Mouse (Mus musculus) adrenal gland, postnatal 25 days (tissue): ENCODE data around the gene Ston1. TPM values are rescaled to one million over a fixed set of nuclear protein-coding genes. Genes with fewer than 3 reads are reported as not detected.

Source experiments
- DNase-seq: peaks from one replicate; pipeline ENCODE4 v3.0.0; 2021; ENCODE audit warnings: mixed read lengths
- total RNA-seq: library from RNA; stranded (reverse); gene quantifications from 2 replicates; pipeline ENCODE4 v1.2.3, GENCODE M21; 2021

The Ston1 gene
- total RNA-seq, 1 experiment from 2014 or later = 26.0 TPM

DNA sequence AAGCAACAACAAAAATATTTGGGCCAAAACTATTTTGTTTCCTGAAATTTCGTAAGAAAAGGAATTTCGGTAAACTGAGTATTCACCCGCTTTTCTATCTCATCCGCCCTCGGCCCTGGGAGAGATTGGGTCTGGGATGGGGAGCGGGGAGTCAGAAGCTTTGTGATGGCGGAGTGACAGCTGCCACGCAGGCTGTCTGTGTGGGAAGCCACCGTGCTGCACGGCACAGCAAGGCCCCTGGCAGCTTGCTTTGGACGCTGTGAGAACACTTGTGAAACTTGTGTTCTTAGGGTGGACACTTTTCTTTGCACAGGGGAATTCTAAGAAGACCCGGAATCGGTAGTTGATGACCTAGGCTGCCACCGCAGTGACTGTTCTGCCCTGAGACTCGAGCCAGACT, 10.1 kb upstream of the Ston1 start:
- DNase-seq = no peak

DNA sequence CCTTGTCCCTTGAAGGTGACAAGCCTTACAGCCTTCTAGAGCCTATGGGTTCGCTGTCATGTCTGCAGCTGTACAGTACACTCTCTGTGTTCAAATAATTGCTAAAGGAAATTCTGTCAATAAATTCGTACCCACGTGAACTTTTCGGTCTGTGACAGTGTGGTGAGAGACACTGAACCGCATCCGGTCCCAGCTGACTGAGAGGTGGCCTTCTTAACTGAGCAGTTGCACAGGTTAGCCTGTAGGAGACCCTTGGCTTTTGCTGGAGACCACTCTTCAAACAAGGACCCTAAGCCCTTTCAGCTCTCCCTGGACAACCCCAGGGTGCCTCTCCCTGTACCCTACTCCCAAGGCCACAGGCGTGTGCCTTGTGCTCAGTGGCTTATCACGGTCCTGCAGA, 9.3 kb upstream of the Ston1 start:
- no peak for DNase-seq

DNA sequence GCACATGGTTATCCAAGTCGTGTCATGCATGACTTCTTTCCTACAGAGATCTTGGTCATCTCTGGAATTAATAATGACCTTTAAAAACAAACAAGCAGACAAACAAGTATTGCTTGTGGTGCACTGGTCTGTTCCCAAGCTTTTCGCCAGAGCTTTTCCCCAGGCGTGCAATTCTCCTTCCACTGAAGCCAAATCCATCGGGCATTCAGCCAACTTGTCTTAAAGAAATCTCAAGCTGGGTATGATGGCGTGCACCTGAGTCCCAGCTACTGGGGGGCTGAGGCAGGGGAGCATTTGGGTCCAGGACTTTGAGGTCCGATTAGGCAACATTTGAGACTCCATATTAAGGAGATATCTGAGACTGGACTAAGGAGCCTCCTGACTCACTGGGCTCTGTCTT, 7.2 kb upstream of the Ston1 start:
- DNase-seq = no peak

DNA sequence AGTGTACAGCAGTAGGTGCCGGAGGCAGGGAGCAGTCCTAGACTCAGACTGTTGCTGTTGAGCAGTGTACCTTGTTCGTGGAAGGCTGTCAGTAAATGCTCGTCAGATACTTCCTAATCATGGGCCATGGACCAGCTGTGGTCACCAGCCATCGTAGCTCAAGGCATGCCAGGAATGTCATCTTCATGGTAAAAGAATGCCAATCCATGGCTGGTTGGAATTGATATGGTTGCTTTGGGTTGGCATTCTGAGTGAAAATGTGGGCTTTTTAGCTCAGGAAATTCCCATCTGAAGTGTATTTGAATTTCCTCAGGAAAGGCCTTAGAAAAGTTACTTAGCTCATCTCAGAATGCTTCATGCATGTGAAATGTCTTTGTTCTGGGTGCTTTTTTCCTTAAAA, 2.4 kb upstream of the Ston1 start:
- no peak for DNase-seq

DNA sequence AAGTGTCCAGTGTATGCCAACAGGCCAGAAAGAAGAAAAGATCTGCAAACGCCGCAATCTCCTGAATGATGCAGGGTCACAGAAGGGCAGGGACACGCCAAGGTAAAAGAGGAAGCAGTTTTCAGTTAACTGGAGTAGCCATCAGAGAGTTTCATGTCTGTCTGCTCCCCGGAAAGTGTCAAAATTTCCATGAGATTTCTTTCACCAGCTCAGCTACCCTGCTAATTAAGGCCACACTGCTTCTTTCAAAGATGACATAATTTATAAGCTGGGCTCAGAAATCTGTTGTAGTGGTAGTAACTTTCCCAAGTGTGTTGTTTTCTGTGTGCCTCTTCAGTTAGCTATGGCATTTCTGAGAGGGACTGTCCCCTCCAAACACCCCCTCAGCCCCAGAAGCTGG, 1.4 kb upstream of the Ston1 start:
- no peak for DNase-seq

DNA sequence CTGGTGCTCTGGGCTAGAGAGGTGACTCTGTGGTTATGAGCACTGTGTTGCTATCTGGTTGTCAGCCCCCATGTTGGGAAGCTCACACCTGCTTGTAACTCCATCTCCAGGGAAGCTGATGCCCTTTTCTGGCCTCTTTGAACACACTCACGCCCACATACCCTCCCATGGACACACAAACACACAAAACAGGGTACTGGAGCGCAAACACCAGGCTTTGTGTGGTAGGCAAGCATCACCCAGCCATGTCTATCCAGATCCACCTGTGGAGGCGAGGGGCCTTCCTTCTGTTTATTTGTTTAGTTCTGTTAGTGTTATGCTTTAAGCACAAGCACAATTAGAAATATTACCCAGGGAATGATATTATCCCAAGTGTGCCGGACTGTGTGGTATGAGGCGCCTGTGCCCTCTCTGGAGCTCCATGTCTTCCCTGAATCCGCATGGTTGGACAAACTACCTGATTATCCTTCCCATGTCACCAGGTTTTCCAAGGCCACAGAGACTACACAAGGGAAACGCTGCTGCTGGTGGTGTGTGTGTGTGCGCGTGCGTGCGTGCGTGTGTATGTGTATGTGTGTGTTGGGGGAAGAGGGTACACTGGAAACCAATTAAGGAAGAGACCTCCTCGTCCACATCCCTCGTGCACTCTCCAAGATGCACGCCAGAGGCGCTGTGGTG, 801 bp upstream of the Ston1 start:
- no peak for DNase-seq

DNA sequence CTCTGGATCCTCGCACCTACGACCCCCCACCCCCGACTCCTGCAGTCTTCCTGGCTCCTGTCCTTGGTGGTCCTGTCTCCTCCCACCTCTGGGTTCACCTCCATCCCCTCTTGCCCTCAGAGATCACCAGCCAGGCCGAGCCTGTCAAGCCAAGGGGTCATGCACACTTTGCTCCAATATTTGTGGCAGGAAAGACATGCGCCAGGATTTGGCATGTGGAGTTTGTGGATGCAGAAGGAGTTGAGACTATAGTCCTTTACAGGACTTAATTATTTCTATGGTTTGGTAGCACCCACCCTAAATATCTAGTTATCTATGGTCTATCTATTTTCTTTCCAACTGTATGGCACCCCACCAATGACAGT, 554 bp downstream of the Ston1 start:
- no peak for DNase-seq

DNA sequence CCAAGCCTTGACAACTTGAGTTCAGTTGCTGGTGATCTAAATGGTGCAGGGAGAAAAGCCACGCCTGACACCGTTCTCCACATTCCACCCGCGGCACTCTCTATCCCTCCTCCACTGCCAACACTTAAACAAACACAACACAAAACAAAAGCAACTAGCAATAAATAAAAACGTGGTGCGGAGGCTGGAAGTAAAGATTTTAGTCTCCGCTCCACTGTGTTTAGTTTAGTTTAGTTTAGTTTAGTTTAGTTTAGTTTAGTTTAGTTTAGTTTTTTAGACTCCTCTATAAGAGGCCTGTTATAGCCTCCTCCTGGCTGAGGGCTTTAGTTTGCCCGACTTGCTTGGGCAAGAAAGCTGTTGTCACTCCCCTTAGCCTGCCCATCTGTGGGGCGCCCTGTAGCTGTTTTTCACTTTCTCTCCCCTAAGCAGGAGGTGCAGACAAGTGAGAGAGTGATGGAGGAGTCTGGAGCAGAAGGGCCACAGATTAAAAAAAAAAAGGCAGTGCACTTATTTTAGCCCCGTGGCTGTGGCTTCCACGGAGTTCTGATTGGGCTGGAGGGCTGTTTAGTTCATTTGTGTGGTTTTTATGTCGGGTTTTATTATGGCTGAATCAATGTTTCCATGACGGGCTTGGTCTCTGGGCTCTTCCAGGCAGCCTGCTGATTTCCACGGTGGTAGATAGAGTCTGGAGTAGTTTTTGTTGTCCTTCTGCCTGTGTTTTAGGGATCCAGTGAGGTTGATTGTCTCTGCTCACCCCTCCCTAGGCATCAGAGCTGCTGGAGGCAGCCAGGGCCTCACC, 1.3 kb downstream of the Ston1 start:
- no peak for DNase-seq

DNA sequence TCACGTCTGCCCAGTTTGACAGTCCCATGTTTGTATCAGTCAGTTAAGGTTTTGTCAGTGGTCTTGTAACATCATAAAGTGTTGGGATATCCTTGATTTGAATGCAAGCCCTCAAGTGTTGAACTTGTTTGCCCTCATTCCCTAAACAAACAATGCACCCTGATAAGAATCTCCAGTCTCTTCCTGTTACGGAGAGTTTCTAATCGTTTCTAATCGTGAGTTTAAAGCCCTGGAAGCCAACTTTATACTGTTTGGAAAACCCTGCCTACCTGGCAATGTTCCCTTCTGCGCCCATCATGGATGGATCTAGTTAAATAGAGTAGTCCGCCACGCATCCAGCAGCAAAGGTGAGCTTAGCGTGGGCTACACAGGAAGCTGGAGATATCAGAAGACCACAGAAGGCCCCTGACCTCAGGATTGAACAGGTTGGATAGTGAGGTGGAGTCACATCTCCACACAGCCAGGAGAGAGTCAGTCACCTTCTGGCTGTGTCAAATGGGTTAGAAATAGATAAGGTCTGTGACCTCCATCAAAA, 3.1 kb downstream of the Ston1 start:
- no peak for DNase-seq

DNA sequence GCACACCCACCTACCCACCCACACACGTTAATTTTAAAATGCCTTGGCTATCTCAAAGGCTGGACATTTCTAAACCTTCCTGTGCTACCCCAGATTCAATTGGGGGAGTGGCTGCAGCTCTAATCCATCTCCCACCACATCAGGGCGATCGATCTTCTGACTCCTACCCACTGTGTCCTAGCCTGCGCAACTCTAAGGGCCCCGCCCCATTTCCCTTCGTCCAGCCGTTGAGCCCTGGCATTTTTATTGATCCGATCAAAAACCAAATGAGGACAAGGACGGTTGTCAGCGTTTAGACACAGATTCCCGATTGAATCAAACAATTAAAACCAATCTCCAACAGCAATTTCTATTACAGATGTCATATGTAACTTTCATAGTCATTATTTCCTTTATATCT, 6.5 kb downstream of the Ston1 start:
- no peak for DNase-seq

DNA sequence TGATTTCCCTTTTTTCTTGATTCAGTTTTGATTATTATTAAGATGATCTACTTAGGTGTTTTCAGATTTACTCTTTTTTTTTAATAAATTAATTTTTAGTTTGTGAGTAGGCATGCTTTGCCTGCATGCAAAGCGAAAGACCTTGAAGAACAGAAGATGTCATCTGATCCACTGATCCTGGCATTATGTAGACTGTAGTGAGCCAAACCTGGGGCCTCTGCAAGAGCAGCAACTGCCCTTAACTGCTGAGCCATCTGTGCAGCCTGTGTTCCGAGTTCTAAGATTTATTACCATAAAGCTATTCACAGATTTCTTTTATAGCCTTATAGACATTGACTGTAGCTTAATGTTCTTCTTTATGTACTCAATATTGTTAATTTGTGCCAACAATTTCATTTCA, 8.6 kb downstream of the Ston1 start:
- no peak for DNase-seq

DNA sequence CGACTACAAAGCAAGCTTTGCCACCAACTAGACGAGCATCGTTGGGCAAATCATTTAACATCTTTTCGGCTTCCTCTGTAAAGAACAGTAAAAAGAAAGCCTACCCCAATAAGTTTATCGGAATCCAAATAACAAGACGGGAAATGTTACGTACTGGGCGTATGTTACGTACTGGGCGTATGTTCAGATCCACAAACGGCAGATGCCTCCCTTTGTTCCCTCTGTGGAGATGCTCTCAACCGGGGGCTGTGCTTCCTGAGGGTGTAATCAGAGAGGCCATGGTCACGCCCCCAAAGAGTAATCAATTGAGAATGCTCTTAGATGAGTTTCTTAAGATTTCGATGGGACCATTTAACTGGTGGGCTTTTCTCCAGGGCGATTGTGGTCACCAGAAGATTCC, 11.9 kb downstream of the Ston1 start:
- no peak for DNase-seq

DNA sequence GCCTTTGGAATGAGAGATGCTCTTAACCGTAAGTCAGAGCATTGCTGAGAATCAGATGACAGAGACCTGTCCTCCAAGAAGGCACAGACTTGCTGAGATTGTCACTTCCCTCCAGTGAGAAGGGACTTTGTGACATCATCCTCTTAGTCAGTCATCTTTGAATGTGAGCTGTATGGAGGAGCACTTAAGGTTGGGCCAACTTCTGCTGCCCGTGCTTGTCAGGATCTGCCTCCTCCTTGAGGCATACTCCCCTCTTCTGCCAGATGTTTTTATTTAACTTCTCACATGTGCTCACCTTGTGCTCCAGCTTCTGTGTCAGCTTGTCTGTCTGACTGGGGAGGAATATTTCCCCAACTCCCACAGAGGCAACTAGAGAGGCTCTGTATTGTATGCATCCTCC, 13.6 kb downstream of the Ston1 start:
- DNase-seq = no peak

DNA sequence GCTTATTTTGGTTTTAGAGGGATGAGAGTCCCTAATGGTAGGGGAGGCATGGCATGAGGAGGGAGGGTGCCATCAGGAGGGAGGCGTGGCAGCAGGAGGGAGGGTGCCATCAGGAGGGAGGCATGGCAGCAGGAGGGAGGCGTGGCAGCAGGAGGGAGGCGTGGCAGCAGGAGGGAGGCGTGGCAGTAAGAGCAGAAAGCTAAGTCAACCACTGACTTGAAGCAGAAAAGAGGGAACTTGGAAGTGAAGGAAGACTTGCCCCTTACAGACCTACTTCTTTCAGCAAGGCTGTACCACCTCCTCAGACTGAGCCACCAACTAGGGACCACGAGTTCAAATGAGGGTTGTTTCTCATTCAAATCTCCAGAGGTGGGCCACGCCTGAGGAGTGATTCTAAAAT, 15.7 kb downstream of the Ston1 start:
- no peak for DNase-seq

DNA sequence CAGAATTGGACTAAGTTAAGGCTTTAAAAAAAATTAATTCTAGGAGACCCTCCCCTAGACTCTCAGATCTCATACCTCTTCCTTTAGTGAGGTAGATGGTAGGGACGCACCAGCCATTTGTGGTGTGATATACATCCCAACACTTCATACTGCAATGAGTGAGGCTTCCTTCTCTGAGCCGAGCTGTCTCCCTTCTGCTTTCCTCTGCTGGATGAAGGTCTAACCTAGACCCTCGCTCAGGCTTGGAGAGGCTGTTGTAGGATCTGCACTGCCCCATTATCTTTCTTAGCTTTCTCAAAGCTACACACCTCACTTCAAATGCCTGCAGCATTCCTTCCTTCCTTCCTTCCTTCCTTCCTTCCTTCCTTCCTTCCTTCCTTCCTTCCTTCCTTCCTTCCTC, 16.2 kb downstream of the Ston1 start:
- DNase-seq = no peak

DNA sequence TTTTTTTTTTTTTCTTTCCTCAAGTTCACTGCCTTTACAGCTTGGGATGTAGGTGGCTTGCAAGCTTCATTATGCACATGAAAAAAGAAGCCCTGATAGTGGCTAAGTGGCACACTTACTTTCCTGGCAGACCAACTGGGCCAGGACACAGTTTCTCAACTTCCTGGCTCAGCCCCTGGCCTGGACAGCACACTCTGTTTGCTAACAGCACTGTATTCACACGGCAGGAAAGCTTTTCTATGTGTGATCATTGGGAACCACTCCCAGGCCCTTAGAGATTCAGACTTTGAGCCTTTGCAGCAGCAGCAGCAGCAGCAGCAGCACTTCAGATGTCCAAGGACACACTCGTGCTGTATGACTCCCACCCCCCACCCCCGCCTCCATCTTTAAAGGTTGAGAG, 16.8 kb downstream of the Ston1 start:
- DNase-seq = no peak

DNA sequence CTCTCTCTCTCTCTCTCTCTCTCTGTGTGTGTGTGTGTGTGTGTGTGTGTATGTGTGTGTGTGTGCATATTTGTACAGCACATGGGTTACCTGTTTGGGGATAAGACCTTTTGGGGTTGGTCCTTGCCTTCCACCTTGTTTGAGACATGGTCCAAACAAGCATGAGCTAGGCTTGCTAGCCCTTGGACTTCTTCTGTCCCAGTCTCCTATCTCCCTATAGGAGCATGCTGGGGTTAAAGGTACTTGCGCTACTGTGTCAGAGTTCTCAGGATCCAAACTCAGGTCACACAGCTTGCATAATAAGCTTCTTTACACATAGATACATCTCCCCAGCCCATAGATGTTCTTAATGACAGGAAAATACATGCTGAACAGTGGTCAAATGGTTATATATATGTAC, 17.2 kb downstream of the Ston1 start:
- no peak for DNase-seq

DNA sequence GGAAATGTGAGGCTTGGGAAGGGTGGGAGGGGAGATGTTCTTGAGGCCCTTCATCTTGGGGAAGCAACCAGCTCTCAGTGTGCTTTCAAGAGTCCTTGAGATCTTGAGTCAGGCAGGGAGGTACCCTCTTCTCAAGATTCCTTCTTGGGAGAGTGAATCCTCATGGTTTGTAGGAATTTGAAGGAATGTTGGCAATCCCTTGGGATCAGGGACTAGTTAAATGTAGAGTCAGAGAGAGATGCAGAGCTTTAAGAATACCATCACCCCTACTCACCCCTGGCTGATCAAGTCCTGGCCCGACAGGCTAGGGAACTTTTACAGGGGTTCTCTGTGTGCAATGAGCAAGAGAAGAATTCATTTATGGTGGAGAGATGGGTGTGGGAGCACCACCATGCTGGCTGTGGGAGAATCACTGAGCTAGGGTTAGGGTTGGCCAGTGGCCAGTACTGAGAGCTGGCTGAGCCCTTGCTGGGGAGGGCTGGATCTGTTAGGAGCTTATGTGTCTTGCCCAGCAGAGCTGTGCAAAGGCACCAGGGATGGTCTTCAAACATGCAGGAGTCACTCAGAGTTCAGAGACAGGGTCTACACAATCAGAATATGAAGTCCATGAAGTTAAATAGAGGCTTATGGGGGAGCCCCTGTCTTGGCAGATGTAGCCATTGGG, 18.1 kb downstream of the Ston1 start:
- no peak for DNase-seq

DNA sequence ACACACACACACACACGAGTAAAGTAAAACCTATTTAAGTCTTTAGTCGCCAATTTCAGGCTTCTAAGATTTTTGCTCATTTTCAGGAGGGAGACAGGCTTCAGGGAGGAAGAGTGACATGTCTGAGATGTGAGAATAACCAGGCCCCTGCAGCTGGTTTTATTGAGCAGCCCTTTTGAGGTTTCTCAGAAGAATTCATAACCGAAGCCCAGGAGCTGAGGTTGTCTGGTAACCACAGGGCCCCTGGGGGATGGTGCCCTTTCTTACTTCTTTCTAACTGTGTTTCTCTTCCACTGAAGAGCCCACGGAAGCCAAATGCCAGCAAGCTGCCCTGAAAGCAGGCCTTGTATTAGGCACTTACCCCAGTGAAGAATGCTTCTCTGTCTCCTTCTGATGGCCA, 23.5 kb downstream of the Ston1 start:
- no peak for DNase-seq

DNA sequence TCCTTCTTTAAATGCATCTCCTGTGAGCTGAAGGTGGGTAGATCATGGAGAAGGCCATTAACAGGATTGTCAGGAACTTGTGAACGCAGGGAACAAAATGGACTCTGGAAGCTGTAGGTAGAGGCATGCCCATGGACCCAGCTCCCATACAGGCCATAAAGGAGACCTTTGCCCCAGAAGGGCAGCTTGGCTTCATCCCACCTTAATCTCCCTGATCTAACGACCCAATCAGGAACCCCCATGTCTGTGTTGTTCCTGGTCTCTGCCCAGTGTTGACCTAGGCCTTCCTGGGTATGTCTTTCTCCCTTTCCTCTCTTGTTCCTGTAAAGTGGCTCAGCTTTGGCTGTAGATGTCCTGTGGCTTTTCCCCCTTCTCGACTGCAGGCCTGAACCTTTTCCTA, 23.9 kb downstream of the Ston1 start:
- DNase-seq = no peak

DNA sequence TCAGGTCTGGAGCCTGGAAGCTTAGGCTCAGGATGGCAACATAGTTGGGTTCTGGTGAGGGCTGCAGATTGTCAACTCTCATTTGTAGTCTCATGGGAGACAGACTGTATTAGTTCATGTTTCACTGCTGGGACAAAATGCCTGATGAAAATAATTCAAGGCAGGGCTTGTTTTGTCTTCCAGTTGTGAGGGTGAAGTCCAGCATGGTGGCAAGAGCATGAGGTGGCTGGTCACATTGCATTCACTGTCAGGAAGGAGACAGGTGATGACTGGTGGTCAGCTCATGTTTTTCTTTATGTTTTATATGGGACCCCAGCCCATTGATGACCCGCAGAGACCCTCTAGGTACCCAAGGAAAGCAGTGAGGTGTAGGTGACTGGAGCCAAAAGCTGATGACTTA, 25.2 kb downstream of the Ston1 start:
- DNase-seq = no peak

DNA sequence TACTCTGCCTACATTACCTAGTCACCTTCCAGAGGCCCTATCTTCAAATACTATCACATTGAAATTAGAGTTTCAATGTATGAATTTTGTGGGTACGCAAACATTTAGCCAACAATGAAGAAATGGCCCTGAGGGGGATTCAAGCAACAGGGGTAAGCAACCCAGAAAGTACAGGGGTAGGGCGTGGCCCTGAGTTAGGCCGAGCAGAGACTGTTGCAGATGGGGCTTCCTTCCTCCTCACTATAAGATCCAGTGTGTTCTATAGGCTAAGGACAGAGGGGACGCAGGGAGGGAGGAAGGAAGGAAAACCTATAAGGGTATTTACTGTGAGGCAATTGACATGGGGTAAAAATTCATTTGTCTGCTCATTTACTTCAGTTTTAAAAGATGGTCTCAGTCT, 26.9 kb downstream of the Ston1 start:
- DNase-seq = no peak

DNA sequence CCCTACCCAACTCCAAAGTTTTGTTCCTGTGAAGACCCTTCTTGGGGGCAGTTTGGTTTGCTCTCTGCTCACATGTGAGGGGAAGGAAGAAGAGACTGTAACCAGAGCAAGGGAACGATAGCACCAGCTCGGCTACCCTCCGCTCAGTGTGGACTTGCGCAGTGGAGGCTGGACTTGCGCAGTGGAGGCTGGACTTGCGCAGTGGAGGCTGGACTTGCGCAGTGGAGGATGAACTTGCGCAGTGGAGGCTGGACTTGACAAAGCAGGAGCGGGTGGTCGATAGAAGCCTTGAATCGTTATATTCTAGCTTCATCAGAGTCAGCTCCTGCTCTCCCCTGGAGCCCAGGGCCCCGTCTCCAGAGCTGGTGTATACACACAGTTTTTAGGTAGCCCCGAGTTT, 27.9 kb downstream of the Ston1 start:
- DNase-seq = no peak

DNA sequence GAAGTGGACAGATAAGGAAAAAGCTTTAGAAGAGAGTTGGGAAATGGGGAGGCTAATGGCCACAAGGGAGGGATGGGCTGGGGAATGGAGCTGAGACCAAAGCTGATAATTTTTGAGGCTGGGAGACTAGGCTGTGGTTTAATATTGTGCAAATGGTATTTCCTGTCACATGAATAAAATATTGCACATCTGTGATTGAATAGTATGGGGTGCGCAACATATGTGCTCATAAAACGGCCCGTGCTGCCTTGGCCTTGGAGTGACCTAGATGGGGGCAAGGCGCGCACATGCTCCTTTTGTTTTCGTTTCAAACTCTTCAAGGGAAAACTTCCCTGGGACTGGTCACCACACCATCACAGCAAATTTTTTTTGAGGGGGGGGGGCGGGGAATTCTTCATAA, 28.4 kb downstream of the Ston1 start:
- no peak for DNase-seq
